Mouse (Mus musculus) erythroblast, embryonic 14.5 days (primary cell): ENCODE results near the gene Stab2. TPM values are rescaled to one million over a fixed set of nuclear protein-coding genes. Genes with fewer than 3 reads are reported as not detected.

Experiments
- H3K27me3 ChIP-seq: 2 replicates; pipeline ENCODE4 v1.6.1; 2012; ENCODE audit warnings: inconsistent platforms; ENCODE audit not compliant: control insufficient read depth
- H3K36me3 ChIP-seq: 2 replicates; pipeline ENCODE4 v1.6.1; 2012; ENCODE audit warnings: mild to moderate bottlenecking, inconsistent platforms; ENCODE audit not compliant: control insufficient read depth
- H3K4me1 ChIP-seq: 2 replicates; pipeline ENCODE4 v1.6.1; 2012; ENCODE audit warnings: inconsistent platforms; ENCODE audit not compliant: control insufficient read depth
- H3K4me3 ChIP-seq: replicated peaks from 2 replicates; pipeline ENCODE3; 2012; ENCODE audit warnings: moderate library complexity, mild to moderate bottlenecking, inconsistent platforms
- H3K9me3 ChIP-seq: 2 replicates; pipeline ENCODE4 v1.6.1; 2012; ENCODE audit warnings: low read length, inconsistent platforms, mixed read lengths; ENCODE audit not compliant: control insufficient read depth
- GATA1 ChIP-seq: IDR thresholded peaks from 2 replicates; pipeline ENCODE4 v1.6.1; 2012; ENCODE audit warnings: low read length, inconsistent platforms, mixed read lengths
- TAL1 ChIP-seq: IDR thresholded peaks from 3 replicates; pipeline ENCODE4 v1.6.1; 2012; ENCODE audit warnings: low read length, inconsistent platforms, mixed read lengths
- polyA plus RNA-seq: library from polyadenylated mRNA; stranded (reverse); fragments of >175 nt; gene quantifications from 2 replicates; pipeline ENCODE4 v1.2.3, GENCODE M21; 2012

Stab2 gene
- polyA plus RNA-seq, 1 experiment: 0.06 TPM

- Histone ChIP-seq H3K4me3 (no peak overlapping the region), H3K4me1 (no peaks in the 10 kb centered on the region), H3K9me3 (no peaks in the 10 kb centered on the region), H3K36me3 (no peaks in the 10 kb centered on the region), H3K27me3 (no peaks in the 10 kb centered on the region)
- TF ChIP-seq TAL1: no peak
- TF ChIP-seq GATA1: no peak
These were observed 74.6 kb downstream of the Stab2 start for GRCm38 (mm10) chr10:86933180-86933695.

GRCm38 (mm10) chr10:86923602-86924001, 84.2 kb downstream of the Stab2 start:
- no peaks in the 10 kb centered on the region for H3K27me3 ChIP-seq
- H3K9me3 ChIP-seq: no peaks in the 10 kb centered on the region
- H3K4me3 ChIP-seq: no peak overlapping the region
- no peaks in the 10 kb centered on the region for H3K36me3 ChIP-seq
- TF ChIP-seq TAL1 (no peak), GATA1 (no peak)
- no peaks in the 10 kb centered on the region for H3K4me1 ChIP-seq

- Histone ChIP-seq H3K4me3 (no peak overlapping the region), H3K9me3 (no peaks in the 10 kb centered on the region), H3K4me1 (no peaks in the 10 kb centered on the region), H3K27me3 (no peaks in the 10 kb centered on the region), H3K36me3 (no peaks in the 10 kb centered on the region)
- TF ChIP-seq GATA1: no peak
- TF ChIP-seq TAL1: no peak
These were observed 92.2 kb downstream of the Stab2 start for GRCm38 (mm10) chr10:86915595-86915994.

DNA sequence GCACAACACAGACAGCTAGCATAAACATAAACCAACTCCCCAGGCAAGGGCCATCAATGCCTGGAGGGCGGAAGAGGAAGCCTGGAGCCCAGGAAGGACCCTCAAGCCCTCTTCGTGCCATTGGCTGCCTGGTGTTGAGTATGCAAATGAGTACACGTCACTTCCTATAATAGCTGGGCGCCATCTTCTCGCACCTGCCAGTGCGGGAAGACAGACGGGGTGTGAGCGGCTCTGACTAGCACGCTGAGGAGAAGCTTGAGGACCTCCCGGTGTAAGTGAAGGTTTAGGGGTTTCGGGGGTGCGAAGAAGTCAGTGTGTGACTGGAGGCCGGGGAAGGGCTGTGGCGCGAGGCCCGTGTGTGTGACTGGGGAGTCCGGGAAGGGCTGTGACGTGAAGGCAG, 99.3 kb downstream of the Stab2 start:
- Histone ChIP-seq H3K4me1 (no peaks in the 10 kb centered on the region), H3K36me3 (no peaks in the 10 kb centered on the region), H3K9me3 (peaks cover 9% of the 10 kb centered on the region; the same call in 1 of the 2 replicates), H3K27me3 (no peaks in the 10 kb centered on the region), H3K4me3 (no peak overlapping the region)
- TF ChIP-seq TAL1 (no peak), GATA1 (no peak)

GRCm38 (mm10) chr10:86907043-86907442, 100.8 kb downstream of the Stab2 start:
- Histone ChIP-seq H3K9me3 (peaks cover 9% of the 10 kb centered on the region; the same call in 1 of the 2 replicates), H3K4me1 (no peaks in the 10 kb centered on the region), H3K4me3 (no peak overlapping the region), H3K36me3 (no peaks in the 10 kb centered on the region), H3K27me3 (no peaks in the 10 kb centered on the region)
- TF ChIP-seq TAL1: no peak
- TF ChIP-seq GATA1: no peak

DNA sequence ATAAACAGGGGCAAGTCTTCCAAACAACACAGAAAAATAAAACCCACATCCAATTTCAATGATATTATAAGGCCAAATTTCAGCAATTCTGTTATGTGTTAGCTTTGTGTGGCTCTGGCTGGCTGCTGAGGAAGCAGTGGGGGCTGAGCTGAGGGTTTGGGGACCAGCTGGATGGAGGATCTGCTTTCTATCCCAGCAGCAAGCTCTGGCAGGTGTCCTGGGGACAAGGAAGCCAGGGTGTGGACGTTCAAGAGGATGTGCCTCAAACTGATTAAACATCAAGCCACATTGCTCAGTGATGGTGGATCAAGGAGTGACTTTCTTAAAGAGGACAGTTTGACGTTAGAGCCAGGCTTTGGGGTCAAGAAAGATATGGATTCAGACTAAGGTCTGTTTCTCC, 112.3 kb downstream of the Stab2 start:
- H3K27me3 ChIP-seq: no peaks in the 10 kb centered on the region
- H3K9me3 ChIP-seq: no peaks in the 10 kb centered on the region
- no peaks in the 10 kb centered on the region for H3K36me3 ChIP-seq
- no peaks in the 10 kb centered on the region for H3K4me1 ChIP-seq
- no peak overlapping the region for H3K4me3 ChIP-seq
- no peak for TF ChIP-seq TAL1

DNA sequence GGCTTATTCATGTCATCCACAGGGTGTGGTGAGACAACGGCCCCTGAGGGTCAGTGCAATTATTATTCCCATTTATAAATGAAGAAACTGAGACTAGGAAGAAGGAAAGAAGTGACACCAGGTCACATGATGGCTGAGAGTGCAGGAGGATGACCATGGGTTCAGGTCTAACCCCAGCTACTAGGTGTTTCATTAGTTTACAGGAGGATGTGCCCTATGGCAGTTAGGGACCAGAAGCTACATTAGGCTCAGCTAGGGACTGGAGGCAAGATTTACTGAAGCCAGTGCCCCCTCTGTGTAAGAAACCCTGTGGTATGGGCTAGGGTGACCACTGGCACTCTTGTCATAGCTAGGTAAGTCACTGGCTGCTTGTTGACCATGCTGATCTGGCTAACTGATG, 116.8 kb downstream of the Stab2 start:
- H3K27me3 ChIP-seq: no peaks in the 10 kb centered on the region
- H3K4me3 ChIP-seq: no peak overlapping the region
- no peaks in the 10 kb centered on the region for H3K36me3 ChIP-seq
- TF ChIP-seq TAL1 (no peak), GATA1 (no peak)
- H3K9me3 ChIP-seq: no peaks in the 10 kb centered on the region
- H3K4me1 ChIP-seq: no peaks in the 10 kb centered on the region

DNA sequence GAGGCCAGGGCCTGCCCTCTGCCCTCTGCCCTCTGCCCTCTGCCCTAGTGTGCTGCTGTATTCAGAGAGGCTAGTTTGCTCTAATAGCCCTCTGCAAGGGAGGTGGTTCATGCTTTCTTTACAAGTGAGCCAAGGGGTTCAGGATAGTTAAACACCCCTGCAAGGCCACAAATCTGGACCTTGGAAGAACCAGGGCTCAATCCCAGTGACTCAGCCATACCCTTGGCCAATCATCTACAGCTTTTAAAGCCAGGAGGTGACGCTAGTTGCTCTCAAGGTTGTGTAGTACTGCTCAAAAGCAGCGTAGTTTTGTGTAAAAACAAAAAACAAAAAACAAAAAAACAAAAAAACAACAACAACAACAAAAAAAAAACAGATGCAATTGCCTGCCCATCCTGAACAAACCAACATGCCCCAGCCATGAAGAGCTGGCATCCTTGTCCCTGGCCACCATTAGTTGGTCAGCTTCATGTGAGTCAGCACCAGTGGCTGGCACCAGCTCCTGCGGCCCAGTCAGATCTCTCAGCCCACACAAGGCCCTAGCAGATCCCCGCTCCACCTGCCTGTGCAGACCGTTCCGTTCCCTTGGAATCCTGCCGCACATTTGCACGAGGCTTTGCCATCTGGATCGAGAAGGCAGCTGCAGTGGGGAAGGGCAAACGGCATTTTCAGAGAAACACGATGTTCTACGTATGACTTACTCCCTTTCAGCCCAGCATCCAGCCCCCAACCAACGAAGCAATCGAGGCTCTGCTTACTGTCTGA, 117.5 kb downstream of the Stab2 start:
- no peaks in the 10 kb centered on the region for H3K4me1 ChIP-seq
- no peaks in the 10 kb centered on the region for H3K36me3 ChIP-seq
- no peaks in the 10 kb centered on the region for H3K9me3 ChIP-seq
- TF ChIP-seq TAL1 (no peak), GATA1 (no peak)
- no peaks in the 10 kb centered on the region for H3K27me3 ChIP-seq
- no peak overlapping the region for H3K4me3 ChIP-seq

DNA sequence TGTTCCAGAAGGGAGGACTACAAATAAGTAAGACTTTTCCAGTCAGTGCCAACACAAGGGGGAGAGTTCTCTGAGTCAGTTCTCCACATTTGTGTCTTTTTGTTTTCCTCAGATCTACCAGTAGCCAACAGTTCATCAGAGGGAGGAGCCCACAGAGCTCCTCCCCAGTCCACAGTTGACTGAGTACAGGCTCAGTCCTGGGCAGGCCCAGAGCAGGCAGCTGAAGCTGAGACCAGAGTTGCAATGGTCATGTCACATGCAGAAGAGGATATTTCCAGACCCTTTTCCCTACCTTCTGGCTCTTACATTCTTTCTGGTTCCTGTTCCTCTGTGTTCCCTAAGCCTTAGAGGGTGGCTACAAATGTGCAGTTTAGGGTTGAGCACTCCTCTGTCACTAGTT, 118.4 kb downstream of the Stab2 start:
- Histone ChIP-seq H3K4me1 (no peaks in the 10 kb centered on the region), H3K27me3 (no peaks in the 10 kb centered on the region), H3K9me3 (no peaks in the 10 kb centered on the region), H3K36me3 (no peaks in the 10 kb centered on the region), H3K4me3 (no peak overlapping the region)
- TF ChIP-seq GATA1: no peak
- no peak for TF ChIP-seq TAL1

GRCm38 (mm10) chr10:86886434-86886833, 121.4 kb downstream of the Stab2 start:
- Histone ChIP-seq H3K36me3 (no peaks in the 10 kb centered on the region), H3K4me1 (no peaks in the 10 kb centered on the region), H3K27me3 (no peaks in the 10 kb centered on the region), H3K9me3 (no peaks in the 10 kb centered on the region), H3K4me3 (no peak overlapping the region)
- TF ChIP-seq GATA1 (no peak), TAL1 (no peak)
